Mouse (Mus musculus) heart, postnatal 0 days (tissue): ENCODE data around the gene Klhl29.

Experiments used
- CTCF ChIP-seq: IDR thresholded peaks from 2 replicates; pipeline ENCODE4 v1.5.1; 2016; ENCODE audit warnings: antibody characterized with exemption, control low read depth, low read depth
- EP300 ChIP-seq: IDR thresholded peaks from 2 replicates; pipeline ENCODE4 v1.6.1; 2016; ENCODE audit warnings: antibody characterized with exemption, low read depth

- TF ChIP-seq CTCF (no peak), EP300 (no peak)
These were observed 130.9 kb downstream of the Klhl29 start for GRCm38 (mm10) chr12:5244431-5245206.
